16 mouse cellular contexts compared by ENCODE assay signal in genomic region chr3:68825151-68825550, GRCm38 (mm10). TPM values are rescaled to one million over a fixed set of nuclear protein-coding genes. Genes with fewer than 3 reads are reported as not detected.
DNase-seq lines count a peak whose midpoint lies in the region; ATAC-seq and TF ChIP-seq lines count a peak whose summit lies in the region.
"Had no signal": no experiment of that assay in that cellular context is flagged by ENCODE, and none has a peak within 500 bp of the region (broad histone marks: within the 10 kb centered on the region; RNA-seq: fewer than 3 reads in every experiment).

No protein-coding gene starts in this region.

- TF ChIP-seq POLR2A in CH12.LX (IDR thresholded peaks at IDR 0.05; ENCODE audit: low read depth, low read length): no peak

- in situ Hi-C loops in CH12.LX (cut with MboI; ENCODE audit: low pct_ligation_motif_present, low pct_unique_long_range_greater_than_20kb, low sequenced_read_pairs): no loop called here

- H3K36me3 ChIP-seq in forebrain, embryonic 13.5 days (ENCODE audit: poor library complexity, severe bottlenecking): no peaks in the 10 kb centered on the region
- no peaks in the 10 kb centered on the region for H3K36me3 ChIP-seq in forebrain, embryonic 10.5 days (replicated peaks)
- H3K36me3 ChIP-seq in CH12.LX (replicated peaks in 1 of 2; ENCODE audit: control insufficient read depth in 1 of 2, insufficient read depth in 1 of 2, low read length in 1 of 2): no peaks in the 10 kb centered on the region
- no peaks in the 10 kb centered on the region for H3K36me3 ChIP-seq in hindbrain, postnatal 0 days (ENCODE audit: insufficient read depth, low read length)
- H3K36me3 ChIP-seq: G1E; heart, embryonic 12.5 days; limb, embryonic 15.5 days had no signal

- no peak for DNase-seq in forebrain, embryonic 10.5 days (ENCODE audit: extremely low spot score, low spot score)
- no peak for DNase-seq in CH12.LX (ENCODE audit: extremely low read depth)
- peak; percentile 61 for DNase-seq in hindbrain, postnatal 0 days (ENCODE audit: low spot score)
- peak; percentile 28 for DNase-seq in kidney, postnatal 14 days
- DNase-seq in frontal cortex, postnatal 25 days (ENCODE audit: low spot score in 2 of 2): no peak
- DNase-seq in gastrocnemius, adult 8-10 months (ENCODE audit: low spot score in 2 of 2): no peak
- DNase-seq: lung, adult 18-20 months had no signal

- no peak for TF ChIP-seq EP300 in CH12.LX (IDR thresholded peaks at IDR 0.05; ENCODE audit: low read length)

- dilution Hi-C loops in CH12.LX (cut with MboI; ENCODE audit: extremely low pct_ligation_motif_present, extremely low pct_unique_long_range_greater_than_20kb, low sequenced_read_pairs): no loop called here

- H3K4me2 ChIP-seq in forebrain, embryonic 13.5 days: no peak overlapping the region
- peak overlapping the region; percentile 29 for H3K4me2 ChIP-seq in CH12.LX (ENCODE audit: insufficient read depth, low read depth, poor library complexity, severe bottlenecking)
- no peak overlapping the region for H3K4me2 ChIP-seq in hindbrain, postnatal 0 days (ENCODE audit: low read depth, low read length)
- H3K4me2 ChIP-seq: heart, embryonic 12.5 days; limb, embryonic 15.5 days had no signal

- no peak for TF ChIP-seq CTCF in CH12.LX (conservative IDR thresholded peaks at IDR 0.05 in 1 of 2, IDR thresholded peaks at IDR 0.05 in 1 of 2; ENCODE audit: low read depth in 2 of 2, low read length in 2 of 2)
- no peak for TF ChIP-seq CTCF in hindbrain, postnatal 0 days (IDR thresholded peaks at IDR 0.05; ENCODE audit: low read depth)

- no peaks in the 10 kb centered on the region for H3K79me2 ChIP-seq in CH12.LX (replicated peaks; ENCODE audit: control insufficient read depth, extremely low read depth, insufficient read depth, poor library complexity, severe bottlenecking)

- 0 out of 2 replicates have a peak, but pooled peaks have one; percentile 5 for ATAC-seq in forebrain, embryonic 13.5 days
- no peak; the same call in 1 of the 2 replicates for ATAC-seq in hindbrain, postnatal 0 days
- no peak for ATAC-seq in granulocyte monocyte progenitor cell, adult 5-6 weeks (replicated peaks; ENCODE audit: poor library complexity, severe bottlenecking)

- TF ChIP-seq RAD21 in CH12.LX (IDR thresholded peaks at IDR 0.05; ENCODE audit: low read depth, low read length): no peak

- H3K9me3 ChIP-seq in forebrain, embryonic 13.5 days (replicated peaks): no peaks in the 10 kb centered on the region
- no peaks in the 10 kb centered on the region for H3K9me3 ChIP-seq in forebrain, embryonic 10.5 days
- no peaks in the 10 kb centered on the region for H3K9me3 ChIP-seq in CH12.LX (replicated peaks; ENCODE audit: low read length)
- no peaks in the 10 kb centered on the region for H3K9me3 ChIP-seq in hindbrain, postnatal 0 days (ENCODE audit: low read length)
- H3K9me3 ChIP-seq: G1E; heart, embryonic 12.5 days; limb, embryonic 15.5 days had no signal

- 65% methylated on average over 8 of the region's 8 CpGs for WGBS in forebrain, embryonic 13.5 days
- WGBS in forebrain, embryonic 10.5 days: 88% methylated on average over 8 of the region's 8 CpGs
- WGBS in hindbrain, postnatal 0 days: 38% methylated on average over 8 of the region's 8 CpGs

- no peaks in the 10 kb centered on the region for H3K27me3 ChIP-seq in forebrain, embryonic 13.5 days
- H3K27me3 ChIP-seq in forebrain, embryonic 10.5 days (ENCODE audit: poor library complexity, severe bottlenecking): no peaks in the 10 kb centered on the region
- H3K27me3 ChIP-seq in CH12.LX (replicated peaks): no peaks in the 10 kb centered on the region
- no peaks in the 10 kb centered on the region for H3K27me3 ChIP-seq in hindbrain, postnatal 0 days (ENCODE audit: insufficient read depth, low read length)
- H3K27me3 ChIP-seq: heart, embryonic 12.5 days; limb, embryonic 15.5 days had no signal

- no peak overlapping the region for H3K4me3 ChIP-seq in forebrain, embryonic 13.5 days
- no peak overlapping the region for H3K4me3 ChIP-seq in forebrain, embryonic 10.5 days
- no peak overlapping the region for H3K4me3 ChIP-seq in CH12.LX (replicated peaks in 1 of 3; ENCODE audit: low read depth in 2 of 3, low read length in 2 of 3, poor library complexity in 1 of 3)
- H3K4me3 ChIP-seq in hindbrain, postnatal 0 days (ENCODE audit: low read length): no peak overlapping the region
- H3K4me3 ChIP-seq: erythroblast, embryonic 14.5 days; heart, embryonic 12.5 days; left cerebral cortex, adult 2 months; limb, embryonic 15.5 days had no signal

- H3K27ac ChIP-seq in forebrain, embryonic 13.5 days: peak overlapping the region; percentile 16
- no peak overlapping the region for H3K27ac ChIP-seq in forebrain, embryonic 10.5 days
- no peak overlapping the region for H3K27ac ChIP-seq in CH12.LX (ENCODE audit: insufficient read depth, low read depth)
- H3K27ac ChIP-seq in hindbrain, postnatal 0 days: peak overlapping the region; percentile 64
- H3K27ac ChIP-seq: left cerebral cortex, adult 2 months; limb, embryonic 15.5 days had no signal

- H3K9ac ChIP-seq in forebrain, embryonic 13.5 days: no peak overlapping the region
- no peak overlapping the region for H3K9ac ChIP-seq in CH12.LX (ENCODE audit: insufficient read depth, low read depth)
- no peak overlapping the region for H3K9ac ChIP-seq in hindbrain, postnatal 0 days (replicated peaks; ENCODE audit: low read length)
- H3K9ac ChIP-seq: heart, embryonic 12.5 days; limb, embryonic 15.5 days had no signal

- peaks cover 27% of the 10 kb centered on the region for H3K4me1 ChIP-seq in forebrain, embryonic 13.5 days
- 0 out of 2 replicates have a peak, but pooled peaks cover 5% of the 10 kb centered on the region for H3K4me1 ChIP-seq in forebrain, embryonic 10.5 days
- peaks cover 0 to 5% of the 10 kb centered on the region in 2 experiments; a peak in 2 of 4 replicates for H3K4me1 ChIP-seq in CH12.LX (ENCODE audit: control insufficient read depth in 1 of 2, insufficient read depth in 2 of 2)
- peaks cover 12% of the 10 kb centered on the region; the same call in 1 of the 2 replicates for H3K4me1 ChIP-seq in hindbrain, postnatal 0 days (ENCODE audit: insufficient read depth, low read length)

TF ChIP-seq in CH12.LX, 34 proteins besides CTCF, POLR2A, EP300 and RAD21:
- no peak for TF ChIP-seq NELFE (IDR thresholded peaks at IDR 0.05; ENCODE audit: low read depth, low read length)
- TF ChIP-seq TCF12 (IDR thresholded peaks at IDR 0.05; ENCODE audit: low read depth, low read length): 0 out of 2 replicates have a peak, but pooled peaks have one; percentile 36
- TF ChIP-seq TBP (conservative IDR thresholded peaks at IDR 0.05; ENCODE audit: low read depth, low read length): no peak
- TF ChIP-seq IRF4 (IDR thresholded peaks at IDR 0.05; ENCODE audit: low read depth, low read length): peak; percentile 61; the same call in 1 of the 2 replicates
- TF ChIP-seq MYC (IDR thresholded peaks at IDR 0.05; ENCODE audit: low read depth, low read length): no peak
- no peak for TF ChIP-seq USF1 (IDR thresholded peaks at IDR 0.05; ENCODE audit: low read depth, low read length)

RNA-seq across cellular contexts. Expression of gene 1110032F04Rik, which starts 44.2 kb away (rescaled TPM):
- 2.2 and 2.6 TPM in 2 replicates for polyA plus RNA-seq in forebrain, embryonic 13.5 days (2015; fragmentation: Nextera tagmentation; extraction: Ambion mirVana)
- 1.1 and 1.3 TPM in 2 replicates for polyA plus RNA-seq in forebrain, embryonic 10.5 days (2016; fragmentation: Nextera tagmentation; extraction: Ambion mirVana)
- total RNA-seq in CH12.LX (2012; rRNA removed) (0.04 and 0.08 TPM in 2 replicates), CH12.LX (2014; rRNA removed) (not detected in 2 replicates)
- not detected in 2 replicates for polyA plus RNA-seq in CH12.LX (2012; ENCODE audit: insufficient read length, low read depth)
- total RNA-seq in hindbrain, postnatal 0 days (2014; rRNA removed): 29.0 and 32.0 TPM in 2 replicates
- 4.8 and 5.2 TPM in 2 replicates for polyA plus RNA-seq in hindbrain, postnatal 0 days (2015; fragmentation: Nextera tagmentation; extraction: Ambion mirVana)
- not detected for total RNA-seq in gastrocnemius, adult 8-10 months (2022)
- total RNA-seq in granulocyte monocyte progenitor cell, adult 5-6 weeks (2014; fragmentation: Nextera tagmentation): not detected in 2 replicates
- total RNA-seq in granulocyte monocyte progenitor cell, adult 5-6 weeks (2017): not detected in 2 replicates
- total RNA-seq: gastrocnemius, adult 18-20 months had no signal
- polyA plus RNA-seq: C2C12, G1E had no signal

Comparison
In these comparisons a context has a peak if more than half of its experiments do, and no peak if none do; other contexts are left out.
1. H3K27ac ChIP-seq: peak in forebrain, embryonic 13.5 days (single experiment) and hindbrain, postnatal 0 days (single experiment); none in forebrain, embryonic 10.5 days (single experiment) and CH12.LX (single experiment).
2. DNase-seq: peak in hindbrain, postnatal 0 days (single experiment) and kidney, postnatal 14 days (single experiment); none in forebrain, embryonic 10.5 days (single experiment), CH12.LX (single experiment), frontal cortex, postnatal 25 days (0 of 2) and gastrocnemius, adult 8-10 months (0 of 2).
3. RNA of gene 1110032F04Rik, which starts 44.2 kb away (total RNA-seq): 29.0 to 32.0 TPM in hindbrain, postnatal 0 days; 0.04 to 0.08 TPM in CH12.LX, not detected in gastrocnemius, adult 8-10 months and not detected in granulocyte monocyte progenitor cell, adult 5-6 weeks; every median in the first group is over 10 times any median in the second.